In genomic region chr4:89272961-89273540, GRCm38 (mm10) we compare ENCODE assay signal across 16 mouse cellular contexts. TPM values are rescaled to one million over a fixed set of nuclear protein-coding genes. Genes with fewer than 3 reads are reported as not detected.
DNase-seq lines count a peak whose midpoint lies in the region; ATAC-seq and TF ChIP-seq lines count a peak whose summit lies in the region.
"Had no signal": no experiment of that assay in that cellular context is flagged by ENCODE, and none has a peak within 500 bp of the region (broad histone marks: within the 10 kb centered on the region; RNA-seq: fewer than 3 reads in every experiment).

No protein-coding gene starts in this region.

- 0 out of 2 replicates have a peak overlapping the region, but pooled peaks have one; percentile 14 for H3K4me2 ChIP-seq in heart, embryonic 13.5 days
- H3K4me2 ChIP-seq: limb, embryonic 13.5 days; liver, embryonic 15.5 days had no signal

- no peak overlapping the region for H3K9ac ChIP-seq in heart, embryonic 13.5 days
- H3K9ac ChIP-seq: limb, embryonic 13.5 days; liver, embryonic 15.5 days had no signal

- intact Hi-C loops in heart, postnatal 10 days (cut with DNase I) = no loop called here

- no peaks in the 10 kb centered on the region for H3K36me3 ChIP-seq in heart, embryonic 13.5 days
- H3K36me3 ChIP-seq: limb, embryonic 13.5 days; liver, embryonic 15.5 days had no signal

- H3K4me3 ChIP-seq in heart, embryonic 13.5 days = no peak overlapping the region
- H3K4me3 ChIP-seq in bone marrow macrophage, adult 2 months (ENCODE audit: insufficient read depth, low read length) = peak overlapping the region; percentile 45
- H3K4me3 ChIP-seq: limb, embryonic 13.5 days; liver, embryonic 15.5 days; myocyte had no signal

- no peak overlapping the region for H3K27ac ChIP-seq in heart, embryonic 13.5 days (replicated peaks)
- no peak overlapping the region for H3K27ac ChIP-seq in bone marrow macrophage, adult 2 months (ENCODE audit: insufficient read depth, low read depth, low read length)
- H3K27ac ChIP-seq: limb, embryonic 13.5 days; liver, embryonic 15.5 days had no signal

- H3K27me3 ChIP-seq in heart, embryonic 13.5 days (replicated peaks) = peaks cover 94% of the 10 kb centered on the region

- TF ChIP-seq CTCF in bone marrow macrophage, adult 2 months (IDR thresholded peaks at IDR 0.05; ENCODE audit: low read depth, low read length) = no peak

- 0 out of 2 replicates have a peak, but pooled peaks cover 2% of the 10 kb centered on the region for H3K4me1 ChIP-seq in heart, embryonic 13.5 days
- peaks cover 16% of the 10 kb centered on the region for H3K4me1 ChIP-seq in bone marrow macrophage, adult 2 months (ENCODE audit: control insufficient read depth, insufficient read depth, low read length)
- H3K4me1 ChIP-seq: liver, embryonic 15.5 days had no signal

- ATAC-seq in heart, embryonic 13.5 days (ENCODE audit: extremely low read depth, insufficient number of reproducible peaks, low FRiP score, low TSS enrichment) = no peak
- ATAC-seq in megakaryocyte-erythroid progenitor cell, adult 5-6 weeks (replicated peaks; ENCODE audit: low FRiP score, low TSS enrichment, poor library complexity, severe bottlenecking) = 0 out of 2 replicates have a peak, but pooled peaks have one; percentile 14

- WGBS in heart, embryonic 13.5 days = under 1% methylated on average over 20 of the region's 20 CpGs

- TF ChIP-seq POLR2A in bone marrow macrophage, adult 2 months (IDR thresholded peaks at IDR 0.05; ENCODE audit: borderline replicate concordance, low read depth, low read length) = no peak

- H3K9me3 ChIP-seq in heart, embryonic 13.5 days = no peaks in the 10 kb centered on the region
- H3K9me3 ChIP-seq: limb, embryonic 13.5 days; liver, embryonic 15.5 days had no signal

- no peak for DNase-seq in heart, postnatal 10 days
- DNase-seq in retina, postnatal 1 day = peak; percentile 36
- no peak for DNase-seq in retina, embryonic 14.5 days (ENCODE audit: low spot score)
- no peak for DNase-seq in adrenal gland, adult 8-10 months
- DNase-seq in heart, adult 9 months (ENCODE audit: low spot score in 2 of 2) = no peak
- DNase-seq: gastrocnemius, postnatal 14 days; lung, postnatal 4 days; thymus, postnatal 14 days had no signal

RNA-seq across cellular contexts. Expression of gene Cdkn2a, which starts 21.4 kb away (rescaled TPM):
- not detected in 2 replicates for polyA plus RNA-seq in heart, embryonic 13.5 days (2015; fragmentation: Nextera tagmentation; extraction: Ambion mirVana)
- under 1 TPM; 0.40 to 0.89 TPM for total RNA-seq in heart, postnatal 10 days (2021)
- 0.87 TPM in 1 of 2 replicates, not detected in the other for polyA plus RNA-seq in bone marrow macrophage, adult 2 months (2012; ENCODE audit: insufficient read depth, insufficient read length, missing spikeins)
- total RNA-seq in megakaryocyte-erythroid progenitor cell, adult 5-6 weeks (2014; fragmentation: Nextera tagmentation) = not detected in 2 replicates
- total RNA-seq in megakaryocyte-erythroid progenitor cell, adult 5-6 weeks (2017) = not detected in 2 replicates
- 10 to 100 TPM; 15.7 to 17.8 (median 17.1) TPM for total RNA-seq in adrenal gland, adult 8-10 months (2022)
- total RNA-seq: gastrocnemius, postnatal 14 days; heart, postnatal 36 days had no signal
- polyA plus RNA-seq: kidney, embryonic 16.5 days; limb, embryonic 13.5 days; liver, embryonic 15.5 days; myocyte had no signal

RNA-seq across cellular contexts. Expression of gene Cdkn2b, which starts 37.8 kb away (rescaled TPM):
- 0.75 and 1.1 TPM in 2 replicates for polyA plus RNA-seq in heart, embryonic 13.5 days (2015; fragmentation: Nextera tagmentation; extraction: Ambion mirVana)
- under 1 TPM; 0.55 to 0.87 TPM for total RNA-seq in heart, postnatal 10 days (2021)
- polyA plus RNA-seq in bone marrow macrophage, adult 2 months (2012; ENCODE audit: insufficient read depth, insufficient read length, missing spikeins) = not detected in 2 replicates
- not detected in 2 replicates for total RNA-seq in megakaryocyte-erythroid progenitor cell, adult 5-6 weeks (2014; fragmentation: Nextera tagmentation)
- not detected in 2 replicates for total RNA-seq in megakaryocyte-erythroid progenitor cell, adult 5-6 weeks (2017)
- total RNA-seq in adrenal gland, adult 8-10 months (2022) = 10 to 100 TPM; 12.2 to 14.8 (median 13.5) TPM
- polyA plus RNA-seq: liver, embryonic 15.5 days; myocyte had no signal

Comparison
In these comparisons a context has a peak if more than half of its experiments do, and no peak if none do; other contexts are left out.
1. RNA of gene Cdkn2a, which starts 21.4 kb away (total RNA-seq): 15.7 to 17.8 TPM in adrenal gland, adult 8-10 months; 0.40 to 0.89 TPM in heart, postnatal 10 days and not detected in megakaryocyte-erythroid progenitor cell, adult 5-6 weeks; every median in the first group is over 4 times any median in the second.
2. RNA of gene Cdkn2b, which starts 37.8 kb away (total RNA-seq): 12.2 to 14.8 TPM in adrenal gland, adult 8-10 months; 0.55 to 0.87 TPM in heart, postnatal 10 days and not detected in megakaryocyte-erythroid progenitor cell, adult 5-6 weeks; every median in the first group is over 4 times any median in the second.